Mouse (Mus musculus) testis, adult 2 months (tissue): Measurements from ENCODE around the gene Egfem1. TPM values are rescaled to one million over a fixed set of nuclear protein-coding genes. Genes with fewer than 3 reads are reported as not detected.

Experiments used
- H3K27ac ChIP-seq: fragments of 200-500 bp; 2 replicates; pipeline ENCODE4 v1.5.1; 2012; ENCODE audit warnings: low read depth, low read length; ENCODE audit not compliant: control insufficient read depth, insufficient read depth
- H3K27me3 ChIP-seq: fragments of 200-500 bp; 2 replicates; pipeline ENCODE4 v1.6.1; 2012; ENCODE audit warnings: mild to moderate bottlenecking, low read length, moderate library complexity; ENCODE audit not compliant: control insufficient read depth, insufficient read depth
- H3K36me3 ChIP-seq: fragments of 200-500 bp; 2 replicates; pipeline ENCODE4 v1.6.1; 2012; ENCODE audit warnings: mild to moderate bottlenecking, low read length; ENCODE audit not compliant: control insufficient read depth, insufficient read depth
- H3K4me1 ChIP-seq: fragments of 200-500 bp; 2 replicates; pipeline ENCODE4 v1.6.1; 2012; ENCODE audit warnings: low read length; ENCODE audit not compliant: control insufficient read depth, insufficient read depth
- H3K4me3 ChIP-seq: fragments of 200-500 bp; 2 replicates; pipeline ENCODE4 v1.5.1; 2012; ENCODE audit warnings: low read depth, mild to moderate bottlenecking, low read length, moderate library complexity, mixed read lengths; ENCODE audit not compliant: control insufficient read depth
- CTCF ChIP-seq: fragments of 200-500 bp; IDR thresholded peaks from 2 replicates; pipeline ENCODE4 v1.5.1; 2012; ENCODE audit warnings: low read depth, mild to moderate bottlenecking, inconsistent platforms, low read length, moderate library complexity; ENCODE audit not compliant: control insufficient read depth, insufficient read depth, insufficient replicate concordance
- POLR2A ChIP-seq: fragments of 200-500 bp; IDR thresholded peaks from 2 replicates; pipeline ENCODE4 v1.6.1; 2012; ENCODE audit warnings: low read depth, mild to moderate bottlenecking, inconsistent platforms, low read length, moderate library complexity; ENCODE audit not compliant: control insufficient read depth
- polyA plus RNA-seq: library from polyadenylated mRNA; depleted of rRNA; stranded (reverse); fragments of >200 nt; gene quantifications from 2 replicates; pipeline ENCODE4 v1.2.3, GENCODE M21; 2012

Gene Egfem1
- polyA plus RNA-seq, 1 experiment, result 0.62 TPM

DNA sequence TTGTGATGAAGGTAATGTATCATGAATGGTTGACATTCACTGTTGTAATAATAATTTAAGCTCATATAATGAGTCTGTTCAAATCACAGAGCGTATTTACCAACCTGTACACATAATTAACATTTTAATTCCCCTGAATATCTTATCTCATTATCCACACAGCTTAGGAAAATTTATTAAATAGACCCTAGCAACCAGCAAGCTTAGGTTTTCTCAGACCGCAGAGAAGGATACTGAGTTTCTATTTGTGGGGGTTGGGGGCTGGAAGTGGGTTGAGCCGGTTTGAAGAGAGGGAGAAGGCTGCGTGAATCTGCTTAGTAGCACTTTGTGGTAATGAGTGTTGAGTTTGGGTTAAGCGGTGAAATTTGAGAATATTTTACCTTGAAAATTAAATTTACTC, 154.7 kb downstream of the Egfem1 start:
- Histone ChIP-seq H3K27me3 (no peaks in the 10 kb centered on the region), H3K27ac (no peak overlapping the region), H3K4me3 (no peak overlapping the region), H3K36me3 (no peaks in the 10 kb centered on the region), H3K4me1 (no peaks in the 10 kb centered on the region)
- TF ChIP-seq CTCF (no peak), POLR2A (no peak)

DNA sequence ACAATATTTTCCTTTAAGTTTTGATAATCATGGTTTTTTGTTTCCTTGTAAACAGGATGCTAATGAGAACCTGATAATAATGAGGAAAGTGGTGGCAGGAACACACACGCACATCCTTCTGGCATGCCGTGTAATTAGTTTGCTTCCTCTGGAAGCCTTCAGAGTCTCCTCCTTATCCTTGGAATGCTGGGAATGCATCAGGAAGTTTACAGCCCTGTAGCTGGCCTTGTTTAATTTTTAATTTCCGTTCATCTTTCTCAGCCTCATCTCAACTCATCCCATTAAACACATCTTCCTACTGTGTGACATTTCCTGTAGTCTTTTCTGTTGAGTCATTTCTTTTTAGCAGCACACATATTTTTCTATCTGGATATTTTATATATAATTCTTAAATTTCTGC, 161.8 kb downstream of the Egfem1 start:
- no peak overlapping the region for H3K27ac ChIP-seq
- no peaks in the 10 kb centered on the region for H3K36me3 ChIP-seq
- no peaks in the 10 kb centered on the region for H3K27me3 ChIP-seq
- TF ChIP-seq CTCF, result no peak
- no peak for TF ChIP-seq POLR2A
- no peaks in the 10 kb centered on the region for H3K4me1 ChIP-seq
- H3K4me3 ChIP-seq, result no peak overlapping the region

DNA sequence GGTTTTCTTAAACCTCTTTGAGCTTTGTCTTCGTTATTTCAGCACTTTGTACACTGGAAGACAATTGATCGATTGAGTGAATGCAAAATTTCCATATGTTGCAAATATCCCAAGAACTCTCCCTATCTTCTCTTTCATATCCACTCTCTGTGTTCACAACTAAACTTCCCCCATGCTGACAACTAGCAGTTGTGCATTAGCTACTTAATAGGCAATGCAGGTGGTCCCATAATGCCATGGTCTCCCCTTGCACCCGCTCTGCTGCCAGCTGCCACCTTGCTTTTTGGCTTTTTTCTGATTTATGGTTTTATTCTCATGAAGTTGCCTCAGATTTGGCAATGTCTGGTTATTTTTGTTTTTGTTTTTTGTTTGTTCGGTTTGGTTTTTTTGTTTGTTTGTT, 209.8 kb downstream of the Egfem1 start:
- no peak for TF ChIP-seq CTCF
- H3K4me3 ChIP-seq, result no peak overlapping the region
- no peaks in the 10 kb centered on the region for H3K36me3 ChIP-seq
- H3K27me3 ChIP-seq, result no peaks in the 10 kb centered on the region
- no peaks in the 10 kb centered on the region for H3K4me1 ChIP-seq
- H3K27ac ChIP-seq, result no peak overlapping the region

DNA sequence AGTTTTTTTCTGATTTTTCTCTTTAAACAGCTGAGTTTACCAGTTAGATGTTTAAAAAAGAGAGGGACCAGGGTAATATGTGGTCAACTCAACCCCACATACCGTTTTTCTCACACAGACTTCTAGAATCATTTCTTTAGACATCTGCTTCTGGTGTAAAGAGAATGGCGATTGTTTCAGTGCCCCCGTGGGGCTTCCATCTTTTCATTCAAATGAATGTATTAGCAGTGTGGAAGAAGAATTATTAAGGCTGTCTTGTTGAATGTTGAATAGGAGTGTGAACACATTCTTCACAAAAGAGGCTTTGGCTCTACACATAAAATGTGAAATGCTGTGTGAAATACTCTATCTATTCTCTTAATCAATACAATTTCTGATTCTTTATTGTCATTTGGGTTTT, 210.4 kb downstream of the Egfem1 start:
- Histone ChIP-seq H3K36me3 (no peaks in the 10 kb centered on the region), H3K4me1 (no peaks in the 10 kb centered on the region), H3K27ac (no peak overlapping the region), H3K27me3 (no peaks in the 10 kb centered on the region), H3K4me3 (no peak overlapping the region)
- TF ChIP-seq POLR2A, result no peak
- TF ChIP-seq CTCF, result no peak

DNA sequence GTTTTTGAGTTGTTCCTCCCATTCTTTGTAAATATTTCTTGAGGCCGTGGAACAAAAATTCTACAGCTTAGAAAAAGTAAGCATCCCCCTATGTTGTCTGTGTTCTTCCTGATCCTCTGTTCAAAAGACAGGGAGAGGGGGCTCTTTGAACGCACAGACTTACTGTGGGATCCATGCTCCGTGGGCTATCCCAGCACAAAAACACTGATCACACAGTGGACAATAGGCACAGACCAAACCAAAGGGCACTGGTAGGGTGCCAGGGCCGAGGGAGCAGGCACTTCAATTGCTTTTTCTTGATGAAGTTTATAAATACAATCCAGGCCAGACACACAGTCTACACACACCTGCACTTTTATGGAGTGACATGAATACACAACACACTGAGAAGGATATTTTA, 211.4 kb downstream of the Egfem1 start:
- no peaks in the 10 kb centered on the region for H3K36me3 ChIP-seq
- H3K4me3 ChIP-seq, result no peak overlapping the region
- TF ChIP-seq POLR2A, result no peak
- TF ChIP-seq CTCF, result no peak
- H3K27ac ChIP-seq, result no peak overlapping the region
- no peaks in the 10 kb centered on the region for H3K27me3 ChIP-seq
- H3K4me1 ChIP-seq, result no peaks in the 10 kb centered on the region

DNA sequence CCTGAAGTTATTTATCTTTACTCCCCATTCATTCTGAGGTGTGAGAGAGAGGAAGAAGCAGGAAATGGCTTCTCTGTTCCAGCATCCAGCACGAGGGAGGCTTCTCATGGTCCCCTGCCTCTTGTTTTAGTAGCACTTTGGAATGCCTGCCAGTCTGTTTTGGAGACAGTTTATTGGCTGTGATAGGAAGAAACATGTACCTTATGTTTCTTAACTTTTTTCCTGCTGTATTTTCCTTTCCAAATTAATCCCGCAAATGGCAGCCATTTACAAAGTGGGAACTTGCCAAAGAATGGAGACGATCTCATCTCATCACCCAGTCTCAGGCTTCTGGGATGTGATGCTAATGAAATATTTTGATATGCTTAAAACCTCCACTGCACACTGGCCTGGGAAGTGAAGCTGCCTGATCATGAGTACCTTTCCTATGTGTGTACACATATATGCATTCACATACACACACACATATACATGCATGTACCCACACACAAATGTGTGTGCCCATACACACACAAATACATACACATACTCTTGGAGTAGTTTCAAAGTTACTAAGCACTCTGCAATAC, 260.5 kb downstream of the Egfem1 start:
- no peaks in the 10 kb centered on the region for H3K27me3 ChIP-seq
- no peaks in the 10 kb centered on the region for H3K36me3 ChIP-seq
- no peak overlapping the region for H3K27ac ChIP-seq
- no peak overlapping the region for H3K4me3 ChIP-seq
- TF ChIP-seq CTCF (no peak), POLR2A (no peak)
- H3K4me1 ChIP-seq, result no peaks in the 10 kb centered on the region

DNA sequence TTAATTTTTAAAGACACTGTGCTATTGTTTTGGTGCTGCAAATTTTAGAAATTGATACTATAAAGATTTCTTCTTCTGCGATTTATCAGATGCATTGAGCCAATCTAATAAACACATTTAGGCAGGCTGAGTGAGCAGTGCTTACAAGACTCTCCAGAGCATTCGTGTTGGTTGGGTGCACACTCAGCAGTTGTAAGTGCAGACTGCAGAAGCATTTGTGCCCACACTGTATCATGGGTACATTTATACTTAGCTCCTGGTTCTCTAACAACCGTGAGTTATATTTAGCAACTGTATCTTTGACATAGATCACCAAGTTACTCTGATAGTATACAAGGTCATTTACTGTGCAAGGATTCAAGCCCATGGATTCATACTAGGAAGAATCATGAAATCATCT, 264.0 kb downstream of the Egfem1 start:
- no peak for TF ChIP-seq CTCF
- no peak for TF ChIP-seq POLR2A
- Histone ChIP-seq H3K4me1 (no peaks in the 10 kb centered on the region), H3K27me3 (no peaks in the 10 kb centered on the region), H3K4me3 (no peak overlapping the region), H3K27ac (no peak overlapping the region), H3K36me3 (no peaks in the 10 kb centered on the region)

DNA sequence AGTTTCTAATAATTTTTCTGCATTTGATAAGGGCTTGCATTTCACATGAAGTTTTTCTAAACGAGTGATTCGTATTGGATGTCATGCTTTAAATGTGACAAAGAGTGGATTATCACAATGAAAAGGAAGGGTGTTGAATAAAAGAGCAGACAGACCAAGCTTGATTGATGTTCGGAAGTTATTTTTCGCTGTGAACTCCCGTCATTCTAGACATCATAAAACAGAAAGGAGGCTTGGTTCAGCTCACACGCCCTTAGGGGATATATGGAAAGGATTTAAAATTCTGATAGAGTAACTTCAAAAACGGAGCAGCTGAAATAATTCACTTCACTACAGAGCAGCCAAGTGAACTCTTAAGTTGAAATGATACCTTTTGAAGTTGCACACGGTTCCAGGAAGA, 285.1 kb downstream of the Egfem1 start:
- TF ChIP-seq POLR2A (no peak), CTCF (no peak)
- no peak overlapping the region for H3K4me3 ChIP-seq
- H3K36me3 ChIP-seq, result no peaks in the 10 kb centered on the region
- H3K27ac ChIP-seq, result no peak overlapping the region
- H3K4me1 ChIP-seq, result no peaks in the 10 kb centered on the region
- no peaks in the 10 kb centered on the region for H3K27me3 ChIP-seq
